Mouse (Mus musculus): Measurements from ENCODE around the gene Lcn12.

Lcn12 gene

DNA sequence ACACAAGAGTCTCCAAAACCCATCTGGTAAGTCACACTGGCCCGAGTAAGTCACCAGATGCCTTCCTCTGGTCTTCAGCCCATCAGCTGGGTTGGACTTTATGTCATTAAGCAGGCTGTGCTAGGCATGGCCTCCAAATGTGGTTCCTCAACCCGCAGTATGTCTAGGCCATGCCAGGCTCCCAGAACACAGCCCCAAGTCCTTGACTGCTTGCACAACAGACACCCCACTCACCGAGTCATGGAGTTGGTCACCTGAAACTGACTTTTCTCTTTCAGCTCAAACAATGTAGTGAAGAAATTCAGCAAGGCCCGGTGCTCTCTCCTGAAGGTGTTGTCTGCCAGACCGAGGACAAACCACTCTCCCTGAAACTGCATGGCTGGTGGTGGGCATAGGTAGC lies 723 bp downstream of the Lcn12 start:
- DNase-seq: no peak

DNA sequence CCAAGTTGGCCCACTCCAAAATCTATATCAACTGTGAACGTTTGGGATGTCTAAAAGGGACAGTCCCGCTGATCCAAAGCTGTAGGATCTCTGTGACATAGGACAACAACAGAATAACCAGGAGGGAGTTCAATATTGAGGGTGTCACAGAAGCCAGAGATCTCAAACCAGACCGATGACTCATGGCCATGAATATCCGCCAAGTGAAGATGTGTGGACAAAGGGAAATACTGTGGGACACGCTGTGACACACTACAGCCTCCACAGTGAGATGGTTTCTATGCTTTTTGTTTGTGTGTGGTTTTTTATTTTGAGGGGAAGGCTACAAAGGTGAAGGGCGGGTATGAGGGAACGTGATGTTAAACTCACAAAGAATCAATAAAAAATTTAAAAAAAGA lies 5.0 kb downstream of the Lcn12 start:
- DNase-seq: no peak

DNA sequence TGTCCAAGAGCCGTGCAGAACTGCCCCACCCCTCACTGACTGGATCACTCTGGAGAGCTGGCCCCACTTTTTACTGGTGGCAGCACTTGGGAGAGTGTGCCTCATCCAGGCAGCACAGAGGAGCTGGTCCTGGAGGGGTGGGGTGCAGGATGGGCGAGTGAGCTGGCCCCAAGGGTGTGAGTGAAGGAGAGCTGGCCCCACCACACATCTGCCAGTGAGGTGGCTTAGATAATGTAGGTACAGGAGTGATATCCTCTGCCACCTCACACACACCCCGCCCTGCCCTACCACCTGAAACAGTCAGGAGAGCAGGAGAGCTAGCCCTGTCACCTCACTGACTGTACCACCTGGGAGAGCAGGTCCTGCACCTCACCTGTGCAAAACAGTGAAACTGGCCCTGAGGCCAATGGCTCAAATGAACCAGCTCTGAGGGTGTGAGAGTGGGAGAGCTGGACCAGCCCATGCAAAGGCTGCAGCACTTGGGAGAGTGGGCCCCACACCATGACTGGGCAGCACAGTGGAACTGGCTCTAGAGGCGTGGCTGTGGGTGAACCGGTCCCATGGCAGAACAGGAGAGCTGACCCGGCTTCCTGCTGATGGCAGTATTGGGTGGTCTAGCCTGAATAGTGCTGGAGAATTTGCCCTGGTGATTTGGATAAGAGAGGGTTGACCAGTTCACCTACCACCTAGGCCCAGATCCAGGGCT lies 5.6 kb downstream of the Lcn12 start:
- no peak for DNase-seq

DNA sequence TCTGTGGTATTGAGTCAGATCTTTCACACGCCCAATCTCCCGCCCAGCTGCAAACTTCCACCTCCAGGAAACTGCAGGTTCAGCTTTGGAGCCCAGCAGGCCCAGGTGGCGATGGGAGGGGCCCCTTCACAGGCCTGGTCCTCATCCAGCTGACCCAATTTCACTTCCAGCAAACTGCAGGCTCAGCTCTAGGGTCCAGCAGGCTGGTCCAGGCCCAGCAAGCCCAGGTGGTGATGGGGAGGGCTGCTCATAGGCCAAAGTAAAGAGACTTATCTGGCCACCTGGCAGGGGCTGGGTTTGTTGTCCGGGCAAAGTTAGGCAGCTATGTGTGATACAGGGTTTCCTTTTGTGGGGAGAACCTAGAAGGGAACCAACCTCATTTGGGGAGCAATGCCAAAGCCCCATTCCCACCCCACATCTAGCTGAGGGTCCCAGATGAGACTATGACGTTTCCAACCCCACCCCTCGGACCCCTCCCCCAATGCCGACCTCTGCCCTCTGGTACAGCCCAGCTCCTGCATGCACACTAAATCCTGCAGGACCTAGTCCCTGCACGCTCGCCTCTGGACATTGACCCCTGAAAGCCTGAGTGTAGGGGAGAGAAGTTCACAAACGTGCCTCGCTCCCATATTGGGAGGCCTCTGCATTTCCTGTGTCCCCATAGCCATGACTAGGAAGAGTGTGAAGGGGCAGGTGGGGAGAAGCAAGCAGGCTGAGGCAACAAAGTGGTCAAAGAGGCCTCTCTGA lies 8.6 kb downstream of the Lcn12 start:
- DNase-seq: peak; percentile 76

DNA sequence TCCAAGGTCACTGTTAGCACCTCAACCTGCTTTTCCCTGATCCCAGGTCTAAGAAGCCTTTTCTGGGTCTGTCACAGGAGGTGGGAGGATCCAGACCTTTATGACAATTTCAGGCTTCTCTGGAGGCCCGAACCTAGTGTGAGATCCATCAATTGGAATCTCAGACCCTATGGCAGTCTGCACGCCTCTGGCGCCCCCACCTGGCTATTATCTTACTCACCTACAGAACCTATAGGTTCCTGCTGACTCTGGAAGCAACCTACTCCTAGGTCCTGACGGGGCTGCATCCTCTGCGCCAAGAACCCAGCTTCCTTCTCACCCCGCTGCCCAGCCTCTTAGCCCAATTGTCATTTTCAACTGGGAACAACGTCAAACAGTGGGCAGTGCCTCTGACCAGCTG lies 10.7 kb downstream of the Lcn12 start:
- no peak for DNase-seq

DNA sequence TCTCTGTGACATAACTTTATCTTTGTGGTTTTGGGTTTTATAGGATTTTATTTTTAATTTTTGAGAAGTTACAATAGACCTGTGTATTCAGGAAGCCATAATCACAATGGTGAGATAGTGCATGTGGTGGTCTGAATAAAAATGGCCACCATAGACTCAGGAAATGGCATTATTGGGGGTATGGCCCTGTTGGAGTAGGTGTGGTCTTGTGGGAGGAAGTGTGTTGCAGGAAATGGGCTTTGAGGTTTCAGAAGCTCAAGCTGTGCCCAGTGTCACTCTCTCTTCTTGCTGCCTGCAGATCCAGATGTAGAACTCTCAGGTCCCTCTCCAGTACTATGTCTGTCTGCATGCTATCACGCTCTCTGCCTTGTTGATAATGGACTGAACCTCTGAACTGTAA lies 13.2 kb downstream of the Lcn12 start:
- no peak for DNase-seq

DNA sequence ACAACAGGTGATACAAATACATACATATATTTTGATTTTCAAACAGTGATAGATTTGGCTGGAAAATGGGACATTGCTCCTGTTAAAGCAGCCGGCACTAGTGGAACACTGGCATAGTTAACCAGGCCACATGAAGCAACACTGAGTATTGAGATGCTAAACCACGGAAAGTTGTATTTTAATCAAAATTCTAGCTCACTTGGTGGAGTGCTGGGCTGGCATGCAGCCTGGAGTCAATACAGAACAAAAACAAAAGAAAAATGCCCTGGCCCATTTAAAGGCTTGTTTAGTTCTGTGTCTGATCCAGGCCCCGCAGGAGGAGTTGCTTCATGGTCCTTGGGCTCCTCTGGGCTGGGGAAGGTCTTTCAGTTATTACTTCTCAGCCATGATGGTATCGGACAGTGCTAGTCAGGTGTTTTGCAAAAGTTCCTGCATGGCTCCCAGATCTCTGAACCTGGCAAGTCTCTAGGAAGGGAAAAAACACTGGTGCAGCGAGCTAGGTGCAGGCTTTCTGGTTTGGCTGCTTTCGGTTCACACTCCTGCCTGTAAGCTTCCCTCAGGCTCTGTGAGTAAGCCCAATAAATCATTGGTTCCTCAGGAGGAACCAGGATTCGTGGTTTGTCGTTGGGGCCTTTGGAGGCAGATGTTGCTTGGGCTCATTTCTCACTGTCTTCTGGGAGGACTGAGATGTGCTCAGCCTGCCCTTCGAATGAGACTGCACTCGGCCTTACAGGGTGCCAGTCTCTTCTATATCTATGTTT lies 14.0 kb downstream of the Lcn12 start:
- no peak for DNase-seq

DNA sequence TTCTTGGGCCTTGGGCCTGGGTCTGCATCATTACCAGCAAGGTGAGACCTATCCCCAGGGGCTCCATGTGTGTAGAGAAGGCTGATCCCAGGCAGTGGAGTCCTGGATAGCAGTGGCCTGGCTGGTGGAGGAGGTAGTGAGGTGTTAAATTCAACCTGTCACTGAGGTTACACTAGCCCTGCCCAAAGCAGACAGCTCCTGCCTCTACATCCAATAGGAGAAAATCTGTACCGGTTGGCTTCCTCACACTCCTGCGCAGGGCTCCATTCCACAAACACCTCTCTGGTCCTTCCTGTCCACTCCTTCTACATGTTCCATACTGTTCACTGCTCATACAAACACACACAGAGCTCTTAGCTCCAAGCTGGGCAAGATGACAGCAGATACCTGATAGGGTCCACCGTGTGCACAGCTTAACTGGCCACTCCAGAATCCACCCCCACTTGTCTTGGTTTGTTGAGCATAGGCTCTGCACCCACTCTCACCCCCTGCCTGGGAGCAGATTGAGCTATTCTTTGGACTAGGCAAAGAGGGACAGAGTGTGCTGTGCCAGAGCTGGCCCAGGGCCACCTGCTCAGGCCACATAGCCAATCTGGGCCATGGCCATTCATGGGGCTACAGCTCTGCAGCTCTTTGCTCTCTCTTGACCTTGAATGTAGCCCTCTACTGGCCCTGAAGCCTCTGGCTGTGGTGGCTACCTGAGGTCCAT lies 15.6 kb downstream of the Lcn12 start:
- no peak for DNase-seq

DNA sequence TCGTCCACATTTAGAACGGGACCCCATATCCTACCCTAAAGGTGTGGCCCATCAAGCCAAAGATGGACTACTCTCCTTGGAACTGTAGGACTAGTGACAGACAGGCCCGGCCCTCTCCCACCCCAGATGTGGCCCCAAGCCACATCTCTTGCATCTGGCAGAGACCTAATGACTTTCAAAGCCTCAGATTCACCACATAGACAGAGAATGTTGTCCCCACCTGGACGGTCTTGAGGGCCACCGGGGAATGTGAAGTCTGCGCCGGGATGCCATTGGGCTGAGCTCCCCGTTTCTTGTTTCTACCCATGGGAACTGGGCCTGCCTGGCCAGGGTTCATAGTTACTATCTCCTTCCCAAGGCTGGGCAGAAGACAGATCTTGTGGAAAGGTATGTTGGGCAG lies 16.2 kb downstream of the Lcn12 start:
- DNase-seq: no peak

DNA sequence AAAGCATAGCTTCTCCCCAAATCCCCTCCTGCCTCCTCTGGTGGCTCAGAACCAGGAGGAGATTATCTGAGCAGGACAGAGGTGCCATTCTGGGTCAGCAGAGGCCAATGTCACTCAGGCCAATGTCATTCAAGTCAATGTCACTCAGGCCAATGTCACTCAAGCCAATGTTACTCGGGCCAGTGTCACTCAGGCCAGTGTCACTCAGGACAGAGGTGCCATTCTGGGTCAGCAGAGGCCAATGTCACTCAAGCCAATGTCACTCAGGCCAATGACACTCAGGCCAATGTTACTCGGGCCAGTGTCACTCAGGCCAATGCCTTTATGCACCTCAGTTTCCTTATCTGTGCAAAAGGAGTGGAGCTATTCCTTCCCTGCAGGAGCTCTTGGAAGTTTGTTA lies 21.2 kb downstream of the Lcn12 start:
- no peak for DNase-seq

DNA sequence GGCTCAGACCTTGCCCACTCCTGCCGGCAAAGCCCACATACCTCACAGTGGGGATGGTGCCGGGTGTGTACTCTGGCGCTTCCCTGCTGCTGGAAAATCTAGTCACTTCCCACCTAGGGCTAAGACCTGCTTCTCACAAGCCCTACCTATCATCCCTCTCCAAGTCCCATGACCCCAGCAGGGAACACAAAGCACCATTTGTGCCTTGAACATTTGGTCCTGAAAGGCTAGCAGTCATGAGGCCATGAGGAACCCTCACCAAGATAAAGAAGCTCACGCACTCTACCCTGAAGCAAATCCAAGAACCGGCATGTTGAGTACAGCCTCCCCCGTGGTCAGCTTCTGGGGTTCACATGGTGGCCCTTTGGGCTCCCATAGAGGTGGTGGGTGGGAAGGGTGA lies 23.7 kb downstream of the Lcn12 start, which contains the start of gene Ptgds:
Gene Ptgds (minus strand): TSS at position 78 of the 400 bp plus-strand sequence.
- no peak for DNase-seq

DNA sequence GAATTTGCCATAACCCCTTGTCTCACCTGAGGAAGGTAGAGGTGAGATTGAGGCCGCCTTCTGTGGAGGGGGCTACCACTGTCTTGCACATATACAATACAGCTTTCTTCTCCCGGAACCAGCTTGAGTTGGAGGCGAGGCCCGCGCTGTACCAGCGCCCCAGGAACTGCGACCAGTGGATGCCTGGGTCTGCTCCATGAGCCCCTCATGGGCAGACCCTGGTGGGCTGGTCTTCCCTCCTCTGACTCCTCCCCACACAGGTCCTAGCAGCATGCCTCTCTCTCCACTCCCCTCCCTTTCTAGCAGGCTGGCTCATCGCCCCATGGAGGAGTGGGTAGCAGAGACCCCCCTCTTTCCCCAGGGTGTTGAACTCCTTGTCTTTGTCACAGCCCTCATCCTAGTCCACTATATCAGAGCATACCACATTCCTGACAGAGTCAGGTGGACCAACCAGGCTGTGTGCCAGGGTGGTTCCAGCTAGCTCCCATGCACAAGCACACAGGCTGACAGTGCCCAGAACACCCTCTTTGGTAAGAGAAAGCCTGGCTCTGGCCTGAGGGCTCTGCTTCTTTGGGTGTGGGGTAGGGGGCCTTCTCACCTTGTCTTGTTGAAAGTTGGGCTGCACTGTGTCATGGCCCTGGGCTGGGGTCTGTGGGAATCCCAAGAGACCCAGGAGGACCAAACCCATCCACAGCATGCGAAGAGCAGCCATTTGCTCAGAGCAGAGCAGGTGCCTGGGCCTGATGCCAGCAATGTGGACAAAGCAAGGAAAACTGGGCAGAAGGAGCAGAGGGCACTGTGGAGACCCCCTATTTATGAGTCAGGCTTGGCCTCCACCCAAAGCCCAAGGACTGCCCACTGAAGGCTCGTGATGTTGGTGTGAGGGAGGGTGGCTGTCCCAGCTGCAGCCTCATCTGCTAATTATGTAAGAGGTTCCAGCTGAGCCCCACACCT lies 24.5 kb downstream of the Lcn12 start:
- peak; percentile 71 for DNase-seq

DNA sequence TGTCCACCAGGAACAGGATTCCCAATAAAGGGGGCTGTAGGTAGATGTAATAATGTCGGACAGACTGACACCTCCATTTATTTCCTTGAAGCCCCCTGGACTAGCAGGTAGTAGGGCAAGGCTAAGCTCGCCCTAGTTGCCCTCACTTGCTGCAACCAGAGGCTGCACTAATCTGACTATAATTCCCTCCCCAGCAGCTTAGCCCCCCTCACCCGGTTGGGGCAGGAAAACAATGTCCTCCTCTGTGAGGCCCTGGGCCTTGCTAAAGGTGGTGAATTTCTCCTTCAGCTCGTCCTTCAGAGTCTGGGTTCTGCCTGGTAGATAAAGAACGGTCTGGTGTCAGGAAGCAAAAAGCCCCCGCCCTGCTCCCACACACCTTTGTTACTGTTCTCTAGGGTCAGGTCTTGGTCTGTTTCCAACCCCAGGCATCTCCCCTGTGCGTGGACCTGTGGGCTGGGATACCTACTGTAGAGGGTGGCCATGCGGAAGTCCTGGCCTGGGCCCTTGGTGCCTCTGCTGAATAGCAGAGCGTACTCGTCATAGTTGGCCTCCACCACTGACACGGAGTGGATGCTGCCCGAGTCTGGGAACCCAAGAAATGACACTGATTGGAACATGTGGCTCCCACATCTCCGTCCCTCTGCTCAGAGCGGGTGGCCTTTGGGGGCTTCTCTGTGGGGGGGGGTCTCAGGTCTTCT lies 26.0 kb downstream of the Lcn12 start:
- DNase-seq: no peak

DNA sequence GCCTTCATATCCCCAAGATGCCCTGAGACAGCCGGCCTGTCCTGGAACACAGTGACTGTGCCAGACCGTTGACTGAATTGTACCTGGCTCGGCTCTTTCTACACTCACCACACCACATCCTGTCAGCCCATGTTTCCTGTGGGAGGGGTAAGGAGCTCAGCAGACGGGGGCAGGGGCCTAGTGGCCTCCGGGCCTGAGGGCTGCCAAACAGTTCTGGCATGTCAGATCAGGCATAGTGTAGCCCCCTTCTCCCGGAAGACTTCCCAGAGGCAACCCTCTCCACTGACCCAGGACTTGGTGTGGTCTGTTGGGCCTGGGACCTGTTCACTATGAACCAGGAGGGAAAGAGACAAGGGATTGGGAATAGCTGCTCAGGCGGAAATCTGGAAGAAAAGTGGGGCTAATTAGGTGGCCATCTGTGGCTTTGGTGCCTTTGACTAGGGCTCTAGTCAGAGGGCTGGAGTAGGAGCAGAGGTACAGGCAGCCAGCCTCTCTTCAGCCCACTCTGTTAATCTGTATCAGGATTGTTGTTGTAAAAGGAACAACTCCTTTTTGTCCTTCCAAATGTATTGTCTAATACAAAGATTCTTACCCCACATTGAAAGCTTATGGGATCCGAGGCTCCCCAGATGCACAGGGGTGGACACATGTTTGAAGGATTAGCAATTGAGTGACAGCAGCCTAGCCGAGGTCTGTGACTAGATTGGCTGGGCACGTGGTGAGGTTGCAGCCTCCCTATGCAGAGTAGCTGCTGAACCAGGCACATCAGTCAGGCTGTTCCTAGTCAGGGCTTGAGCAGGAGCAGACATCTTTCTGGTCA lies 27.7 kb downstream of the Lcn12 start:
- DNase-seq: no peak

DNA sequence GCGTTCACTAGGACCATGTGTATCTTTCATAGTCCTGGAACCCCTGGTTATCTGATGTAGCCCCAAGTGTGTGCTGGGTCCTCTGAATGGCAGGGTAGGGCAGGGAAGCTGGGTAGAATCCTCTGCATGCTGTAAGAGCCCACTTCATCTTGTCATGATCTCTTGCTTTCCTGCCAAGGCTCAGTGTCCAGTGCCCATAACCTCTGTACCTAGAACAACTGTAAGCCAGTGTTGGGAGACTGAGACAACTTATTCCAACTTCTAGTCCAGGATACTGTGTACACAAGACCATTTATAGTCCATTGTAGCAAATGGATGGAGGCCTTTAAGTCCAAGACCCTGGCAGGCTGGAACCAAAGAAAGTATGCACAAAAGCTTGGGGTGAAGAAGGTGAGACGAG lies 28.5 kb downstream of the Lcn12 start:
- DNase-seq: no peak

DNA sequence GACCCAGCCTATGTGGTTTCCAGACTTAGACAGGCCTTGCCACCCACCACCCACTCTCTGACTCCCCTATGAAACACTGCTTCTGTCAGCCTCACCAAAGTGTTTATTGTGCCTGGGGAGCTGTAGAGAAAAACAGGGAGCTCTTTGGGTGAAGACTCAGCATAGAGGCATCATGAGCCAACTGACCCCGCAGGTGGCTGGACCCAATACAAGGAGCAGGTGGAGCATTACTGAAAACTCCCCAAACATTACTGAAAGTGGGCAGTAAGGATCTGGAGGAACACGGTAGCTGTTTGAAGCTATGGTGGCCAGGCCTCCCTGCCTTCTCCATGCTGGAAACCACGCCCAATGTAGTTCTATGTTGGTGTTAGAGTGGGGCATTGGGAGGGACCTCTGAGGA lies 30.1 kb downstream of the Lcn12 start:
- no peak for DNase-seq

DNA sequence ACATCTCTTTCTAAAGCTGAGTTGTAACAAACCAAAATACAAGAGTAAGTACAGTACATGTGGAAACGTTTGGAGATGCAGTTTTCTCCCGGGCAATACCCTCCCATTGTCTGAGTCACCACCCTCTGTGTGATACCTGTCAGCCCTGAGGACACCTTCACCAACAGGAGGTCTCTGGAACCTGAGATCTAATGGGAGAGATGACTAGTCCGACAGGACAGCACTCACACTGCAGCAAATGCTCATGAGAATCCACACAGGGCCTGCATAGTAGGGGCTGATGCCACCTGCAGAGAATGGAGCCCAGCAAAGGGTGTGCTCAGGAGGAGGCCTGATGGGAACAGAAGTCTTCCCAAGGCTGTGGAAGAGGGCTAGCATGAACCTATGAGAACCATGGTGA lies 32.3 kb downstream of the Lcn12 start:
- no peak for DNase-seq

DNA sequence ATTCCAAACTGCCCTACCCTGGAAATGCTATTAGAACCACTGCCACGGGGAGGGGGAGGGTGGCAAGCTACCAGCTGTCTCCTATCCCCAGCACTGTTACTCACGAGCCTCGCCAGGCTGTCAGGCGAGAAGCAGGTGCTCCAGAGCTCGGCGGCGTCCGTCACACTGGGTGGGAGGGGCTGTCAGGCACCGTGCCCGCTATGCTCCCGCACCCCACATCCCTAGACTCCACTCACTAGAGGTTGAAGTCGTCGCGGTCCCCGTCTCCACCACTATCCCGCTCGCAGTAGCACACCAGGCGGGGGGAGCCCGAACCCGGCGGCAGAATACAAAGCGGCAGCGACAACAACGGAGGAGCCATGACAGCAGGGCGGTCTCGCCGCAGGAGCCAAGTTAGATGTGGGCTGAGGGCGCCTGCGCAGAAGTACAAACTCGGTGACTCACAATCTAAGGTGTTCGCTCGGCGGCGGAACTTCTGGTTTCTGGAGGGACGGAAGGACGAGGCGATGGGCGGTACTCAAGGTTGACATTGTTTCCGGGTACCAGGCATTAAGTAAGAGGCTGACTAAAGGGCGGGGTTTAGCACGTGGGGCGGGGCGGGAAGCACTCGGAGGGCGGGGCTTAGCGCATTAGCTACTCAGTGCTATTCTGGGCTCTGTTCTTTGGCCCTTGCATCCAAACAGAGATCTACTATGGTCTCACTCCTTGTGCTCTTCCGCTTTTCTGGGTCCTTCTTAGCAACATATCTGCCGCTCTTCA lies 33.0 kb downstream of the Lcn12 start, which contains the start of gene Paxx:
Gene Paxx (minus strand): TSS at position 544 of the 759 bp plus-strand sequence.
- DNase-seq: peak; percentile 98

DNA sequence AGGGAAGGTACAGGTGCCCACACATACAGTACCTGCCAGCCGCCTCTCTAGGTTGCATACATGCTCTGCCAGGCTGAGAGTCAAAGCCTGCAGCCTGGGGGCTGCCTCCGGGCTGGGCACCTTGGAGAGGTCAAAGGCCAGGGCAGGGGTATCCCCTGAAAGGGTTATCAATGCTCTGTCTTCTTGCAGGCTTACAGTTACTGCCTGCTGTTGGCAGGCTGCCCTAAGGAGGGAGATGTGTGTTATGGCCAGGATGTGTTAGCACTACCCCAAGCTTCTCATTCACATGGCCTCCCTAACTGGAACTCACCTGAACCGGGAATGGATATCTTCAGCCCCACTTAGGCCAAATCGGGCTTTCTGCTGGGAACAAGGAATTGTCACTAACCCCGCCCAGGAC lies 33.6 kb downstream of the Lcn12 start:
- DNase-seq: peak; percentile 41

DNA sequence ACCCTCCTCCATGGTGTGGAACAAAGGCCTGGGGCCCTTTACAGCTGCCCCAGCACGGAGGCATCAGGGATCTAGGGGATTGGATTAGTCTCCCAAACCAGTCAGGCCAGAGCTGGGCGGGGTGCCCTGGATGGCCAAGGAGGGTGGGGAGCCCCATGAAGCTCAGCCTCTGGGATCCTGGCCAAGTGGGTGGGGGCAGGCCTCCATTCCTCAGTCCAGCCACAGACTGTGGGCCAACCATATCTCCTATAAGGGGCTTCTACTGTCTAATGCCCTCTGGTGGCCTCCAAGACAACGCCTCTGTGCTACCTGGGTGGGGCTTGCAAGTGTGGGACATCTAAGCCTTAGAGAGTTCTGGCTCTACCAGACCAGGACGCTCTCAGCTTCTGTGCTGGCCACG lies 34.8 kb downstream of the Lcn12 start:
- no peak for DNase-seq
